Mouse (Mus musculus) stomach, postnatal 0 days (tissue): ENCODE measurements around the gene Klk13.

Source experiments
- CTCF ChIP-seq: IDR thresholded peaks from 2 replicates; pipeline ENCODE4 v1.5.1; 2016; ENCODE audit warnings: antibody characterized with exemption, low read depth, mild to moderate bottlenecking, moderate library complexity
- EP300 ChIP-seq: optimal IDR thresholded peaks from 2 replicates; pipeline ENCODE3; 2016; ENCODE audit warnings: antibody characterized with exemption

- TF ChIP-seq CTCF (no peak), EP300 (no peak)
Measured at GRCm38 (mm10) chr7:43766484-43766883, 54.1 kb downstream of the Klk13 start.
